In the genomic region with DNA sequence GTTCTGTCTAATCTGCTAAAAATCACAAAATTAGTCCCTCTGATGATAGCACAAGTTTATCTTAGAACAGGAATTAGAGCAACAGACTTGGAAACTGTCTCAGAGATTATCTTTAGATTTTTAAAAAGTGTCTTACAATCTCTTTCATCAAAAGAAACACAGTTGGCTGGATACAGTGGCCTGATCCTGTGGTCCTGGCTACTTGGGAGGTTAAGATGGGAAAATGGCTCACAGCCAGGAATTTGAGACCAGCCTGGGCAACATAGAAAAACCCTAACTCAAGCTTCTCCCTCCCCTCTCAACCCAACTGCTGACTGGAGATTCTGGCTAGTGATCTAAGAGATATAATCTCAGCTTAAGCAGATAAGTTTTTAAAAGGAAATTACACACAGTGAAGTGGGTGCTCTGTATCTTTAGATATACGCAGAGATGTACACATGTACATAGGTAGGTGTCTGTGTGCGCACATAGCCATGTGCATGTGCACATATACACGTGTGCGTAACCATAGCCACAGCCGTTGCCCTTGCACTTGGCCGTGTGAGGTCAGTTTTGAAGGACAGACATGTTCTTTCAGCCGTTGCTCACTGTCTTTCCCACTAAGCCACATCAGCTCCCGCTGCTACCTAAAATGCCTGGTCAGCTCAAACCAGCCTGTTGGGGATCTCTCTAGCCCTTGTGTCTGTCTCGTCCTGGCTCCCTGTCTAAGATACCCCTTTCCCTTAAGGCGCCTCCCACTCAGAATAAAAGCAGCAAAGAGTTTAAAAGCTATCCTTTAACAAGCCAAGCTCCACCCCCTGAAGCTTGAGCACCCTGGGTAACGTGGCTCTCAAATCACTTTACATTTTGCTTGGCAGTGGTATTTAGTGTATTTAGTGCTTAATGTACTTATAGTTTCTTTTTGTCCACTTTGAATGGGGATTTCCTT, we compare ENCODE assay signal across 11 mouse cellular contexts.
DNase-seq lines count a peak whose midpoint lies in the region; ATAC-seq and TF ChIP-seq lines count a peak whose summit lies in the region.
"Had no signal": no experiment of that assay in that cellular context is flagged by ENCODE, and none has a peak within 500 bp of the region (broad histone marks: within the 10 kb centered on the region; RNA-seq: fewer than 3 reads in every experiment).

No protein-coding gene starts in this region.

- 0 out of 2 replicates have a peak overlapping the region, but pooled peaks have one; percentile 6 for H3K4me2 ChIP-seq in kidney, embryonic 16.5 days (replicated peaks; ENCODE audit: low read depth, low read length)
- no peak overlapping the region for H3K4me2 ChIP-seq in neural tube, embryonic 15.5 days
- H3K4me2 ChIP-seq: limb, embryonic 15.5 days had no signal

- H3K9ac ChIP-seq in kidney, embryonic 16.5 days (replicated peaks; ENCODE audit: low read length), result 0 out of 2 replicates have a peak overlapping the region, but pooled peaks have one; percentile 14
- no peak overlapping the region for H3K9ac ChIP-seq in neural tube, embryonic 15.5 days (replicated peaks)
- H3K9ac ChIP-seq: limb, embryonic 15.5 days had no signal

- 43% methylated on average over 11 of the region's 11 CpGs for WGBS in kidney, embryonic 16.5 days
- WGBS in neural tube, embryonic 15.5 days, result 62% methylated on average over 11 of the region's 11 CpGs

- peak overlapping the region; percentile 1; the same call in 1 of the 2 replicates for H3K27ac ChIP-seq in gastrocnemius, adult 2 months
- H3K27ac ChIP-seq in kidney, embryonic 16.5 days (ENCODE audit: low read length), result peak overlapping the region; percentile 55
- H3K27ac ChIP-seq in neural tube, embryonic 15.5 days (replicated peaks), result peak overlapping the region; percentile 71
- H3K27ac ChIP-seq: limb, embryonic 15.5 days had no signal

- H3K27me3 ChIP-seq in kidney, embryonic 16.5 days (ENCODE audit: insufficient read depth, low read length), result no peaks in the 10 kb centered on the region
- H3K27me3 ChIP-seq in neural tube, embryonic 15.5 days (replicated peaks), result no peaks in the 10 kb centered on the region
- H3K27me3 ChIP-seq: CH12.LX; limb, embryonic 15.5 days had no signal

- peaks cover 11% of the 10 kb centered on the region; the same call in 1 of the 2 replicates for H3K36me3 ChIP-seq in kidney, embryonic 16.5 days (ENCODE audit: insufficient read depth, low read length)
- peaks cover 19% of the 10 kb centered on the region for H3K36me3 ChIP-seq in neural tube, embryonic 15.5 days

- H3K4me3 ChIP-seq in gastrocnemius, adult 2 months, result no peak overlapping the region
- H3K4me3 ChIP-seq in kidney, embryonic 16.5 days (ENCODE audit: low read length), result no peak overlapping the region
- H3K4me3 ChIP-seq in neural tube, embryonic 15.5 days (replicated peaks), result no peak overlapping the region
- H3K4me3 ChIP-seq: limb, embryonic 15.5 days had no signal

- no peak for TF ChIP-seq CTCF in gastrocnemius, adult 2 months (IDR thresholded peaks at IDR 0.05)

- no peak for DNase-seq in gastrocnemius, adult 2 months
- DNase-seq in gastrocnemius, postnatal 25 days, result no peak
- peak; percentile 55 for DNase-seq in retina, postnatal 1 day
- DNase-seq in retina, embryonic 14.5 days (ENCODE audit: low spot score), result no peak
- DNase-seq in cerebellum, postnatal 4 days (ENCODE audit: low spot score in 2 of 2), result no peak
- no peak for DNase-seq in heart, adult 18-20 months
- DNase-seq: right cerebral cortex, postnatal 4 days had no signal

- peaks cover 49% of the 10 kb centered on the region for H3K4me1 ChIP-seq in kidney, embryonic 16.5 days (ENCODE audit: insufficient read depth, low read length)
- peaks cover 25% of the 10 kb centered on the region for H3K4me1 ChIP-seq in neural tube, embryonic 15.5 days

- ATAC-seq in kidney, embryonic 16.5 days (ENCODE audit: low FRiP score, low TSS enrichment), result no peak
- peak; percentile 32; the same call in 1 of the 2 replicates for ATAC-seq in neural tube, embryonic 15.5 days (ENCODE audit: low FRiP score)

- intact Hi-C loops in gastrocnemius, adult 2 months (cut with DNase I), result no loop called here

- H3K9me3 ChIP-seq in kidney, embryonic 16.5 days (ENCODE audit: low read length), result no peaks in the 10 kb centered on the region
- H3K9me3 ChIP-seq in neural tube, embryonic 15.5 days (replicated peaks), result no peaks in the 10 kb centered on the region
- H3K9me3 ChIP-seq: limb, embryonic 15.5 days had no signal

Comparison
In these comparisons a context has a peak if more than half of its experiments do, and no peak if none do; other contexts are left out.
1. H3K27ac ChIP-seq: peak in every context shown above with its lines; median percentile 71 in neural tube, embryonic 15.5 days; 55 in kidney, embryonic 16.5 days; 1 in gastrocnemius, adult 2 months.